Mouse (Mus musculus): ENCODE results near the gene Serpinb1c.
"Not testable (repeated sequence)": the region's sequence is repeated elsewhere in the genome, so short reads cannot be mapped to it uniquely, and the experiment has no call there.

Serpinb1c gene

GRCm38 (mm10) chr13:32865591-32865990 lies 32.4 kb downstream of the Serpinb1c start:
- no peak for DNase-seq (ENCODE audit: low spot score)

DNA sequence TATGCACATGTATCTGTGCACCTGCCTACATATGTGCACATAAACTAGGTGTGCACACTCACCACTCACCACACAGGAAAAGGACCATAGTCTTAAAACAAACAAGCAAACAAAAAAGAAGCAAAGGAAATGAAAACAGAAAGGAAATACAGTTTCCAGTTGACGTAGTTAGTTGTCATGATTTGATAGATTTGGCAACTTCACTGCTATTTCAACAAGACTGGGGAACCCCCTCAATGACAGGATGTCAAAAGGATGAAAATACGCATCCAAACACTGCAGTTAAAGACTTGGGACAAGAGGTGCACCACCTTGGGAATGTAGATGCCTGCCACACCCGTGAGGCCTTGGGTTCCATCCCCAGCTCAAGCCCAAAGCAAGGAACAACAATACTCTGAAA lies 33.5 kb downstream of the Serpinb1c start:
- not testable (repeated sequence) for DNase-seq (ENCODE audit: low spot score)

GRCm38 (mm10) chr13:32863456-32863855 lies 34.6 kb downstream of the Serpinb1c start:
- DNase-seq (ENCODE audit: low spot score): no peak

- DNase-seq (ENCODE audit: low spot score): no peak
Measured at GRCm38 (mm10) chr13:32860821-32861220, 37.2 kb downstream of the Serpinb1c start.

GRCm38 (mm10) chr13:32853073-32853472 lies 44.9 kb downstream of the Serpinb1c start:
- DNase-seq (ENCODE audit: low spot score): no peak

DNA sequence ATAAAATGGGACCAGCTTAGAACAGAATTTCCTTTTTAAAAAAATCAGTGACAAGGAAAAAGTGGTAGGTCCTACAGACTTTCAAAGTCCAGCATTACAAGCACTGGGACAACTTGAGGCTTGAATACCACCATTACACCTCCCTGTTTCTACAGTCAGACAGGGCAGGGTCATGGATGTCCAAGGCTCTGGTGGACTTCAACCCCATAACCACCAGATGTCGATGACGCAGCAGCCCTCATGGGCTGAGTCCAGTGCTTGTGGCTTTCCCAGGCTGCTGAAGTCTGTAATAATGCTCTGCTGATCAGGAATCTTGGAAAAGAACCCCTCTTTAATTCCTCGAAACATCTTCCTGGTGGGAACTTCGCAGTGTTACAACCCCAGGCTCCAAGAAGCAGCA lies 45.5 kb downstream of the Serpinb1c start:
- no peak for DNase-seq (ENCODE audit: low spot score)

GRCm38 (mm10) chr13:32851967-32852366 lies 46.0 kb downstream of the Serpinb1c start:
- DNase-seq (ENCODE audit: low spot score): no peak

GRCm38 (mm10) chr13:32850668-32851404 lies 47.2 kb downstream of the Serpinb1c start, which contains the start of gene Serpinb1a:
Gene Serpinb1a, minus strand, starts transcription at chr13:32851185.
- no peak for DNase-seq (ENCODE audit: low spot score)

DNA sequence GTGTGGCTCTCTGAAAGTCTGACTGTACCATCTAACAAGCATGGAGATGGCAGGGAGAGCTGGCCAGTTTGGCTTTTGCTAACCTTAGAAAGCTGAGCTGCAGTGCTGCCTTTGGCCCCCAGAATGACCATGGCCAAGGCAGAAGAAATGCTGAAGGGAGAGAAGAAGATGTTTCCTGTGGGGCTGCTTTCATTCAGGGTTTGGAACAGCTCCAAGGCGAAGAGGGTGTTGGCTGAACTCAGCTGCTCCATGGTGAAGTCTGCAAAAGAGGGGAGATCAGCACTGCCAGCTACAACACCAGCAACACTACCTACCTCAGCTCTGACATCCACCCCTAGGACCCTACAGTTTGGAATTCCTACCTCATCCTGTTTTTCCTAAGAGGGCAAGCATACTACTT lies 47.9 kb downstream of the Serpinb1c start:
- DNase-seq (ENCODE audit: low spot score): no peak

DNA sequence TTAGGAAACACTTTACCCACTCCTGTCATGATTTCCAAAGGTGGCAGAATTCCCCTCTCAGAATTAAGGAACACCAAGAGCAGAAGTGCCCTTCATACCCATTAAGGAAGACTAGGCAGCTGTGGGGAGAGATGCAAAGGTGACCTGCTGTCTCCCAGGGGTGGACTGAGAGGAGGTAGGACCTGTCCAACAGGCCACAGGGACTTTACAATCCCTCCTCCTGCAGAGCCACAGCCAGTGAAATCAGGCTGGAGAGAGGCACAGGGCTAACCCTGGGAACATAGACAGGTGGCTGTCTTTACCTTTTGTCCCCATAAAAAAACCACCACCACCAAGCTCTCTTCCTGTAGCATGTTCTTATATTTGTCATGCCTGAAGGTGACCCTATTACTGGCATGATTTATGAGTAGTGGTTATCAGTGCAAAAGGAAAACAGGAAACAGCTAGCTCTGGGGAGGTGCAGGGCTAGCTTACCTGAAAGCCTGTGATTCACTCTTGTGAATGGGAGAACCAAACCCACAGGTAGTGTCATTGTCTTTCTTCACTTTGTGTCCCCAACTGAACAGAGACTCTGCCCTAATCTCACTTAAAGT lies 48.4 kb downstream of the Serpinb1c start:
- no peak for DNase-seq (ENCODE audit: low spot score)

DNA sequence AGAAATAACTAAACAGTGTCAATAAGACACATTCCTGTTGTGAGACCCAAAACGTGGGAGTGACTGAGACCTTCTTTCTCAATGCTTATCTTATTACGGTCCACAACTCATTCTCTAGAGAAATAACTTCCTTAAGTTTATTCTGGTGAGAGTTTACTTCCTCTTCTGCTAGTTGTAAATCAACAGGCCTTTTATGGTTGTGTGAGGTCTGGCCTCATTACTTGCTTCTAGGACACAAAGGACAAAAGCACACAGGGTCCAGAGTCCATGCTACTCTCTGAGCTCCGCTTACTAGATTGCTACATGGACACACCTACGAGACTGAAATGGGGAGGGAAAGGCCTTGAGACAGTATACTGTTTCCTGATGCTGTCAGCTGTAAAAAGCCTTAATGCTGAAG lies 48.9 kb downstream of the Serpinb1c start:
- no peak for DNase-seq (ENCODE audit: low spot score)

- no peak for DNase-seq (ENCODE audit: low spot score)
Measured at GRCm38 (mm10) chr13:32846221-32846620, 51.8 kb downstream of the Serpinb1c start.

- no peak for DNase-seq (ENCODE audit: low spot score)
Measured at GRCm38 (mm10) chr13:32841349-32841748, 56.7 kb downstream of the Serpinb1c start.

GRCm38 (mm10) chr13:32839314-32839713 lies 58.7 kb downstream of the Serpinb1c start:
- no peak for DNase-seq (ENCODE audit: low spot score)

- DNase-seq (ENCODE audit: low spot score): no peak
Measured at GRCm38 (mm10) chr13:32834513-32834912, 63.5 kb downstream of the Serpinb1c start.

- DNase-seq (ENCODE audit: low spot score): no peak
Measured at GRCm38 (mm10) chr13:32833237-32833636, 64.8 kb downstream of the Serpinb1c start.

- no peak for DNase-seq (ENCODE audit: low spot score)
Measured at GRCm38 (mm10) chr13:32832776-32833175, 65.2 kb downstream of the Serpinb1c start.

- peak; percentile 40 for DNase-seq (ENCODE audit: low spot score)
Measured at GRCm38 (mm10) chr13:32831505-32832273, 66.3 kb downstream of the Serpinb1c start.

All from spleen, adult 12 weeks (tissue).